Mouse (Mus musculus): ENCODE results near the gene Olfr519.

GRCm38 (mm10) chr7:108933794-108934731 is 39.8 kb upstream of the Olfr519 start, which contains the start of gene Eif3f:
- TF ChIP-seq CTCF (conservative IDR thresholded peaks at IDR 0.05; ENCODE audit: low read length) (peak; percentile 78), POU5F1 (IDR thresholded peaks at IDR 0.05; ENCODE audit: borderline replicate concordance, low read length) (no peak)

Data from E14TG2a.4 (cell line).